Mouse (Mus musculus) c-Kit-positive CD71-negative TER-119-negative erythroid progenitor cells, embryonic 14.5 days (primary cell): Measurements from ENCODE around the gene Adam4.
"Not testable (repeated sequence)": the region's sequence is repeated elsewhere in the genome, so short reads cannot be mapped to it uniquely, and the experiment has no call there.

Experiments used
- DNase-seq: peaks from one replicate; pipeline ENCODE4 v3.0.0-alpha.2; 2013; ENCODE audit warnings: low read depth

Adam4 gene

GRCm38 (mm10) chr12:81421846-81422245 lies at the start of gene Adam4:
Gene Adam4 (minus strand): TSS chr12:81421946.
- no peak for DNase-seq

GRCm38 (mm10) chr12:81459051-81459450 lies 37.3 kb upstream of the Adam4 start:
- not testable (repeated sequence) for DNase-seq

- not testable (repeated sequence) for DNase-seq
These were observed 17.2 kb upstream of the Adam4 start for GRCm38 (mm10) chr12:81438985-81439384.

- DNase-seq = not testable (repeated sequence)
These were observed 13.0 kb upstream of the Adam4 start for GRCm38 (mm10) chr12:81434778-81435177.

- DNase-seq = no peak
These were observed 8.5 kb downstream of the Adam4 start for GRCm38 (mm10) chr12:81413211-81413610.

GRCm38 (mm10) chr12:81408966-81409365 lies 12.8 kb downstream of the Adam4 start:
- DNase-seq = no peak

- peak; percentile 24 for DNase-seq
These were observed 19.6 kb downstream of the Adam4 start for GRCm38 (mm10) chr12:81402187-81402586.

GRCm38 (mm10) chr12:81379364-81379763 lies 42.4 kb downstream of the Adam4 start, which contains the start of gene Gm4787:
Gene Gm4787 (minus strand): TSS chr12:81379464.
- DNase-seq = not testable (repeated sequence)
